Mouse (Mus musculus) adrenal gland (tissue): ENCODE data around the gene Add2.

Experiments
- intact Hi-C: fragments of 180-260 bp; cut with DNase I; formaldehyde crosslinking; loops from one replicate; pipeline ENCODE4 v1.15.1; 2025

Add2 gene

DNA sequence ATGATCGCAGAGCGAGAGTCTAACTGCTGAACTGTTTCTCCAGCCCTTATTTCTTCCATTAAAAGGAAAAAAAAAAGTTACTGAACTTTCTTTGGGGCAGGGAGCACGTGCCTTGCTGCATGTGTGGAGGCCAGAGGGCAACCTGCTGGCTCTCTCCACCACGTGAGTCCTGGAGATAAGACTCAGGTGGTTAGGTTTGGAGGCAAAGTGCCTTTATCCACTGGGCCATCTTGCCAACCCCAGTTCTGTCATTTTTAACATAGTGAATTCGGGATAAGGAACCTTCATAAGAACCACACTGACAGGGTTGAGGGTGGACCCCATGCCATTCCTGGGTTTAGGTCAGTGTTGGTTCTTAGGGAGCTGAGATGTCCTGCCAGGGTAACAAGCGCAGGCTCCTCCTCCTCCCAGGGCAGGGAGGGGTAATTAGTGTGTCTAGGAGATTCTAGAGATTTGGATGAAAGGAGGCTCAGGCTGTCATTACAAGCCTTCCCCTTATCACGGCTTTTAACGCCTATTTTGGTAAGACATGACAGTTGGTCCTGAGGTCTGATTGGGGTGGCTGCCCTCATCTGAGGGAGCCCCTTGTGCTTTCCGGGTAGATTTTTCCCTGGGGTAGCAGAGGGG is 101.5 kb downstream of the Add2 start:
- intact Hi-C loops: loop anchor here (5.0 kb wide), 2 partner anchors 67 to 232 kb away; partner anchors contain the start of gene Tgfa

DNA sequence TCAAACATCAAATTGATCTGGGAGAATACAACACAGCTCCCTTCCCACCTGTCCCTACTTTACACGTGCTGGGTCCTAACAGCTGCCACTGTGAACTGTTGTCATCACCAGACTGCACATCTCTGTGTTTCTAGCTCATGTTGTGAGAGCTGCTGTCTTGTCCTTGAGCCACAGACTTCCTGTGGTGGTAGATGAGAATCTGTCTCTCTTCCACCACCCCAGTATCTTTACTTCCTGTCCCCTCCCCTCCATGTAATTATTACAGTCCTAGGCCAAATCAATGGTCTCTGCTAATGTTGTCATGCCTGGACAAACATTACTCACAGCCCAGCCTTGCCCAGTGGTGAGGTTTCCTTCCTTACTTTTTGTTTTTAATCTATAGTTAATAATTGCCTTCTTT is 105.4 kb downstream of the Add2 start:
- intact Hi-C loops: no loop called here

GRCm38 (mm10) chr6:86136206-86136605 is 107.7 kb downstream of the Add2 start:
- intact Hi-C loops: no loop called here

- intact Hi-C loops: loop anchor here (5.0 kb wide), 1 partner anchor 51 kb away; no protein-coding TSS in a partner anchor
These were observed 112.8 kb downstream of the Add2 start for GRCm38 (mm10) chr6:86141284-86141683.

DNA sequence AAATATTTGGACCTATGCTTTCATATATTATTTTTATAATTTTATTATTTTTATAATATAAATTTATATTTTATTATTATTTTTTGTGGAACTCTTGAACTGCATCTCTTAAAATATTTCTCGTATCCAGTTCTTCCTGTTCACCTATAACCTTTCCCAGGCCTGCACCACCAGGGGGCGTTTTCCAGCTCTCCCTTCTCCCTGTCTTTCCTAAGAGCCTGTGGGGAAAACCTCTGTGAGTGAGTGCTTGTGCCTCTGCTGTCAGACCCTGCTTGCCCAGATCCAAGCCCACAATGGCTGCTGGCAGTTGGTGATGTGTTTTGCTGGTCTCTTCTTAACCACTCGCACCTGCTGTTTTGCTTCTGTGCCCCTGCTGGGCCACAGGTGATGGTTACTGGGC is 113.3 kb downstream of the Add2 start:
- intact Hi-C loops: loop anchor here (5.0 kb wide), 1 partner anchor 50 kb away; no protein-coding TSS in a partner anchor

GRCm38 (mm10) chr6:86144986-86145385 is 116.5 kb downstream of the Add2 start:
- intact Hi-C loops: loop anchor here (5.0 kb wide), 1 partner anchor 47 kb away; no protein-coding TSS in a partner anchor

DNA sequence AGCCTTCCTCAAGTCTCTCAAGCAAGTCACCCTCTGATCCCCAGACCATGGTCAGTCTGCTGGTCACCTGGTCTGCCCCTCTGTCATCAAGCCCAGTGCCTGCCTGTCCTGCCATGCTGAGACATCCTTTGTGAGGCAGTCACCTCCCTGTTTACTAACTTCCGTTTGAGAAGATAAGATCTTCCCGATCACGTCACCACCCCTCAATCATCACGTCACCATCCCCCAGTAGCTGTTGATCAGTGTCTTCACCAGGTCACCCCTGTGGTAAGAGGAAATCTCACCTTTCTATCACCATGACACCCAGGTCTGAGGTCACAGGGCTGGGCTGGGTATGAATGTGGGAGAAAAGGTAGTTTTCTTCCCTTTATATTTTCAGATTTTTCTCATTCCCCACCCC is 120.0 kb downstream of the Add2 start:
- intact Hi-C loops: no loop called here

DNA sequence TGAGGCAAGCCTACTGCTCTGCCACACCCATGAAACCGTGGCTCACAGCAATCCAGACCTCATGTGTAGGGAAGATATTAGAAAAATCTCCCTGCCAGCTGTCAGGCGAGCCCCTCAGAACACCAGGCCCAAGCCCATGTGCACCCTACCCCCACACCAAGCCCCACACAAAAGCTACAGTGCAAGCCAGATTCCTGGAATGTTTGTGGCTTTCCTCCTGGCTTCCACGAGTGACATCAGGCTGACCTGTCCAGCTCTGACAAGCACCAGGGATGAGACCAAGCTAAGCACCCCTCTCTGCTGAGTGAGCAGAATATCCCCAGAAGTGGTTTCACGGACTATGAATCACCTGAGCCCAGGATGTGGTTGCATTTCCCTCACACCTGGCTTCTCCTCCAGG is 120.5 kb downstream of the Add2 start:
- intact Hi-C loops: no loop called here

- intact Hi-C loops: no loop called here
These were observed 124.2 kb downstream of the Add2 start for GRCm38 (mm10) chr6:86152676-86153075.

DNA sequence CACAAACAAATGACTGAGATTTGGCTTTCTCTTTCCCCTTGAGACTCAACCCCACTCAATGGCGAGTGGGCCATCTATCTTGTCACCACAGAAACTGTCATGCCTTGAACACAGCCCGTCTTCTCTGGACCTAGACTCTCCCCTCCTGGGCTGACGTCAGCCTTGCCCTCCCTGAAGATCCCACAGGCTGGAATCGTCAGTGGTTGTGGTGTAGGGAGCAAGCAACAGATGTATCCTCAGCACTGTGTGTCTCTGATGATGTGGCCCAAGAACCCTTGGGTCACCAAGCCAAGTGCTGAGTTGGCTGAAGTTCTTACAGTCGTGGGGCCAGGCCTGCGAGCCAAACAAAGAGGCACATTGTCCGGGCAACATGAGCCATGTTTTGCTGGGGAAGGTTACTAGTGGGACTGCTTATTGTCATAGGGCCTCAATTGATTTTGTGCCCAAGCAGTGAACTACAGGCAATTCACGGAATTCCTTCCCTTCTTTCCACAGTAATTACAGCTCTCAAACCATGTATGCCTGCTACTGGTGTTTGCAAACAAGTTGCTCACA is 125.0 kb downstream of the Add2 start:
- intact Hi-C loops: no loop called here

GRCm38 (mm10) chr6:86154006-86154405 is 125.5 kb downstream of the Add2 start:
- intact Hi-C loops: no loop called here

- intact Hi-C loops: no loop called here
These were observed 126.0 kb downstream of the Add2 start for GRCm38 (mm10) chr6:86154481-86154880.

GRCm38 (mm10) chr6:86157253-86158234 is 129.1 kb downstream of the Add2 start:
- intact Hi-C loops: no loop called here

- intact Hi-C loops: no loop called here
These were observed 132.4 kb downstream of the Add2 start for GRCm38 (mm10) chr6:86160878-86161277.

DNA sequence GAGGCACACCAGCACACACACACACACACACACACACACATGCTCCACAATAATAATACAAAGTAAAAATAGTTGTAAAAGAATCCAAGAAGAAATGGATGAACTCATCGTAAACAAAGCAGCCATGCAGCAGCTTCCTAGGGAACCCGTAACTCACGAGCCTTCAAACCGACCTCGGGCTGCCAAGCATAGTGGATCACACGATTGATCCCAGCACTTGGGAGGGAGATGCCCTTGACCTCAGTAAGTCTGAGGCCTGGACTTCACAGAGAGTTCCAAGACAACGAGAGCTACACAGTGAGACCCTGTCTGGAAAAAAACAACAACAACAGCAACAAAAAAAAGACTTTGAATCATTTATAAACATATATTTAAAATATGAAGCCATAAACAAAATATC is 133.1 kb downstream of the Add2 start:
- intact Hi-C loops: no loop called here

- intact Hi-C loops: no loop called here
These were observed 135.5 kb downstream of the Add2 start for GRCm38 (mm10) chr6:86164028-86164427.

- intact Hi-C loops: no loop called here
These were observed 137.9 kb downstream of the Add2 start for GRCm38 (mm10) chr6:86166426-86166825.

- intact Hi-C loops: no loop called here
These were observed 139.4 kb downstream of the Add2 start for GRCm38 (mm10) chr6:86167851-86168250.

DNA sequence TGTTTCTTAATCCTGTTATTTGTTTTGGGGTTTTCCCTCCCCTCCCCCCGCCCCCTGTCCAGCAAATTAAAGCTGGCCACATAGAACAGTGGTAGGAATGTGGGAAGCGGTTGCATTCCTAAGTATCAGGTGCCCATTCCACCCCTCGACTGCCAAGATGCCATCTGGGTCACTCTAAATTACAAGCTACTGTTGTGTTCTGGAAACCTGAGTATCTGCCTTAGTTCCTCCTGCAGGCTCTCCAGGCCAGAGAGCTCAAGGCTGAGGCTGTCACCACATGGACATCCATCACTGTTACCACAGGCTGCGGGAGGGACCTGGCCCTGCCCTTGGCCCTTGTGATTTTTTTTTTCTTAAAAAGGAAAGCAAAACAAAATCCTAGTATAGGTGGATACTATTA is 140.7 kb downstream of the Add2 start:
- intact Hi-C loops: no loop called here
